Mouse (Mus musculus) activated CD4-positive, CD25-positive, alpha-beta regulatory T cell, adult 9 weeks (primary cell): ENCODE results near the gene Son. TPM values are rescaled to one million over a fixed set of nuclear protein-coding genes. Genes with fewer than 3 reads are reported as not detected.

Source experiments
- polyA plus RNA-seq: library from polyadenylated mRNA; unstranded; fragments of 100-300 nt; shearing (Covaris generic); gene quantifications from one replicate; pipeline ENCODE4 v1.2.1, GENCODE M21; 2017

The Son gene
- 161 TPM for polyA plus RNA-seq

GRCm38 (mm10) chr16:91647461-91648219 is at the start of gene Son:
Son (plus strand) TSS chr16:91647506.

GRCm38 (mm10) chr16:91597672-91598010 is 49.7 kb upstream of the Son start, which contains the start of gene Tmem50b:
Tmem50b (minus strand) TSS chr16:91597800.

DNA sequence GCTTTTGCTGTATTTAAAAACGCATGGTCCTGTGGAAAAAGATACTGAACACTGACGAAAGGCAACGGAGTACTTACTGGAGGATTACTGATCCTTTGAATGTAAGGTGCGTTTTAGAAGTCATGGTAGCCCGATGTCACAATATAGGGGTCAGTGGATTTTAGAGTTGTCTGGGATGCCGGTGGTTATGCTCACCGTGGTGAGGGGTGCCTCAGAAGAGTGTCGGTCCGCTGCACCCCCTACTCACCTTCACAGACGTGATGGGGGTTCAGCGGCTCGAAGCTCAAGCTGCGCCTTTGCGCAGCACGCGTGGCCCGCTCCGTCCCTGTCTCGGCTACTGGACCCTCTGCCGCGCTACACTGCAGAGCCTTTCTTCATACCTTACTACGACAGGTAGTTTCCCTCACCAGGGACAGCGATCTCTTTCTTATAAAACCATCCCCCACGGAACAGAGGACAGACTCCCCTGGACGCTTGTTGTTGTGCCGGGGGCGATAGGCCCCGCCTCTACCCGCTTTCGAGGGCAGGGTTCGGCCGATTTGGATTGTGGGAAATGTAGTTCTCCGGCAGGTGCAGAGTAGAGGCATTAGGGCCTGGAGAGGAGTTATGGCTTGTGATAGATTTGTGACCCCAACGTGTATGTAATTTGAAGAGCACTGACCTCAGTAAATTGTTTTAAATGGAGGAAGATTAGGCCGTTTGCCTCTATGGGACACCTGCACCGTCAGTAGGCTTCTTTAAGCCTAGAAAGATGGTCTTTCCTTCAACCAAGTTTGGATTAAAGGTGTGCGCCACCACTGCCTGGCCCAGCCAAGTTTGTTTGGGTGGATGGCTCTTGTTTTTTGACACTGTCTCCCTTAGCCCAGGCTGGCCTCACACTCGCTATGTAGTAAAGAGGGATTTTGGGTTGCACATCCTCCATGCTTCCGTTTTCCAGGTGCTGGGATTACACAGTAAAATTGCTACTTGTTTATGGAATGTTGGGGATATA is 28.5 kb upstream of the Son start, which contains the start of gene Dnajc28:
Gene Dnajc28 (minus strand): TSS at position 516 of the 991 bp plus-strand sequence.

DNA sequence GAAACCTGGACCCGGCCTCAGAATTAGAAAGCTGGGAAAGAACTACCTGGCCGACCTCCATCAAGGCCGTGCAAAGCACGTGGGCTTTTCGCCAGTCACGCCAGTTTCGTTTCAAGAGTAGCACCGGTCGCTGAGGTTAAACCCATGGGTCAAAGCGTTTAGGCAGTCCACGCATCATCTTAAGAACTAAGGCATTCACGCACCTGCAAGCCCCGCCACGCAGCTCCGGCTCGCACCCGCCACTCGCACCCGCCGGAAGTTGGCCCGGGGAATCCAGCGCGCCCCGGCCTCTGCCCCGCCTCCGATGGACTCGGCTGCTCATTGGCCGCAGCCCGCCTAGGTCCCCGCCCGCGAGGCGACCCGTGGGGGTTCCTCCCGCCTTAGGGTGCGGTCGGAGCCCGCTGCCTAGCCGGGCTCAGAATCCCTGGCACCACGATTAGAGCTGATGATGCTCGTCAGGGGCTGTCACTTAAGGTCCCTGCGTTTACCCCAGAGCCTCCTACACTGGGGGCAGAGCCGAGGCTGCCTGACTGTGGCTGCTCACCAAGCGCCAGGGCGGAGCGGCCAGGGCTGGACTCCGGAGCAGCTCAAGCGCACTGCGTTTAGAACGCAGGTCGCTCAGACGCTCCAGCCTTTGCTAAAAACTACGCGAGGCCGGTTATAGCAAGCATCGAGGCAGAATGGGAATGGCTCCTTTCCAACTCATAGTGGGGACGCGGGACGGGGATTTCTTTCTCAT is 456 bp upstream of the Son start, which contains the start of gene Gart:
Gene Gart (minus strand): TSS at position 272 of the 739 bp plus-strand sequence.

GRCm38 (mm10) chr16:91688619-91689334 is 41.5 kb downstream of the Son start, which contains the start of gene Donson:
Donson (minus strand) TSS chr16:91688770.

DNA sequence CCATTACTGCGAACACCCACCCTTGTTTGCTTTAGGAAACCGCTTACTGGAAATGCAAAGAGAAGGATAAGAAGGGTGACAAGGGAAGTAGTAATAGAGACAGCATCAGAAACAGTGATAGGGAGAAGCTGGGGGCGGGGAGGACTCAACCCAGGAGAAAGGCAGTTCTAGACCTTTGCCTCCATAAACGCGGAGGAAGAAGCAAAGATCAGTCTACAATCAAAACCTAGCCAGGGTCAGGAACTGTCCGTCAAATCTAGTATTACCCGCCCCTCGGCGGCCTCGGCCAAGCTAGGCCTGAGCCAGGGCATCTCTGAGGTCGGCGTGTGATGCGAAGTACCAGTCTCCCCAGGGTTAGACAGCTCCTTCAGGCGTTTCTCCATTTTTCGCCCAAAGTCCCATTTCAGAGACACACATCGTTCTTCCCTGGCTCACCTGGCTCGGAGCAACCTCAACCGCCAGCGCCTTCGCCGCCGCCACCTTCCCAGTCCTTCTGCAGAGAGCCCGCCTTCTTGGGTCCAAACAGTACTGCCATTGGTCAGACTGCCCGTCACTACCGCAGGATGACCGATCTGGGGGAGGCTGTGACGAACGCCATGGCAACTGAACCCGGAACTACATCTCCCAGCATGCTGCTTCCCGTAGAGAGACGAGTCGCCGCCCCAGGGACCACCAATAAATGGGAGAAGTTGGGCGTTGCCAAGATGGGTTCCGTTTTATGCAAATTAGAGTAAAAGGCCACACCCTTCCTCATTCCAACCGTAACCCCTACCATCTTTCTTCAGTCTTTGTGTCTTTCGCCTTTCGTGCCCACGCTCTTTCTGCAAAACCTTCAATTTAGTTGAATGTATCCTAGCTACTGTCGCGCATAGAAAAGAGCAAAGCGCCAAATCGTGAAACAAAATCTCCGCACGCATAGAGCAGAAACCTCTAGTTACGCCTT is 81.1 kb downstream of the Son start, which contains the start of gene Cryzl1:
Gene Cryzl1 (minus strand): TSS at position 853 of the 943 bp plus-strand sequence.

Other genes with a start within 250 kb of the Son start
- gene Il10rb, start 241.3 kb upstream of the Son start, polyA plus RNA-seq: 155 TPM
- gene Ifnar1, start 162.3 kb upstream of the Son start, polyA plus RNA-seq: 194 TPM
- gene Ifngr2, start 100.4 kb upstream of the Son start, polyA plus RNA-seq: 14.8 TPM
- 40.6 TPM for gene Tmem50b, start 49.7 kb upstream of the Son start, polyA plus RNA-seq
- 2.7 TPM for gene Dnajc28, start 28.5 kb upstream of the Son start, polyA plus RNA-seq
- gene Gart, start 554 bp upstream of the Son start, polyA plus RNA-seq: 127 TPM
- gene Donson, start 41.3 kb downstream of the Son start, polyA plus RNA-seq: 9.5 TPM
- gene Cryzl1, start 81.5 kb downstream of the Son start, polyA plus RNA-seq: 79.5 TPM
- gene Itsn1, start 81.8 kb downstream of the Son start, polyA plus RNA-seq: 2.3 TPM